Mouse (Mus musculus) forebrain, embryonic 11.5 days (tissue): Measurements from ENCODE around the gene 2900026A02Rik. TPM values are rescaled to one million over a fixed set of nuclear protein-coding genes. Genes with fewer than 3 reads are reported as not detected.

Experiments
- ATAC-seq: fragments of 200-750 bp; cut with Nextera tagmentation; replicated peaks from 2 replicates; pipeline ENCODE4 v1.8.0; 2017; ENCODE audit warnings: moderate TSS enrichment; ENCODE audit not compliant: low FRiP score
- DNase-seq: peaks from one replicate; pipeline ENCODE4 v3.0.0-alpha.2; 2017; ENCODE audit warnings: low spot score
- H3K27ac ChIP-seq: fragments of 300-500 bp; sonication (generic); 2 replicates; pipeline ENCODE4 v1.5.1; 2014; ENCODE audit warnings: low read depth, low read length
- H3K27me3 ChIP-seq: fragments of 300-500 bp; sonication (generic); 2 replicates; pipeline ENCODE4 v1.6.1; 2014; ENCODE audit warnings: mild to moderate bottlenecking, low read length, mixed read lengths; ENCODE audit not compliant: control insufficient read depth, insufficient read depth
- H3K36me3 ChIP-seq: fragments of 300-500 bp; sonication (generic); 2 replicates; pipeline ENCODE4 v1.6.1; 2014; ENCODE audit warnings: mild to moderate bottlenecking, low read length, moderate library complexity, mixed read lengths; ENCODE audit not compliant: control insufficient read depth, insufficient read depth
- H3K4me1 ChIP-seq: fragments of 300-500 bp; sonication (generic); replicated peaks from 2 replicates; pipeline ENCODE4 v1.6.1; 2014; ENCODE audit warnings: low read length, mixed read lengths; ENCODE audit not compliant: control insufficient read depth, insufficient read depth
- H3K4me2 ChIP-seq: fragments of 300-500 bp; sonication (generic); 2 replicates; pipeline ENCODE4 v1.6.1; 2014; ENCODE audit warnings: low read depth, mild to moderate bottlenecking, low read length, moderate library complexity, mixed read lengths; ENCODE audit not compliant: severe bottlenecking
- H3K4me3 ChIP-seq: fragments of 300-500 bp; sonication (generic); 2 replicates; pipeline ENCODE4 v1.5.1; 2014; ENCODE audit warnings: low read depth, low read length
- H3K9ac ChIP-seq: fragments of 300-500 bp; sonication (generic); 2 replicates; pipeline ENCODE4 v1.6.1; 2014; ENCODE audit warnings: low read length
- H3K9me3 ChIP-seq: fragments of 300-500 bp; sonication (generic); 2 replicates; pipeline ENCODE4 v1.6.1; 2016; ENCODE audit warnings: low read length, mixed read lengths; ENCODE audit not compliant: control insufficient read depth
- WGBS: fragments of 180-500 bp; shearing (Covaris S2); extraction: QIAGEN DNeasy Blood & Tissue Kit; methylation state at CpG from one replicate; pipeline ENCODE4 v1.1.7; 2014; 5-methylcytosine and 5-hydroxymethylcytosine counted together
- polyA plus RNA-seq: library from polyadenylated mRNA; unstranded; fragments of >200 nt; fragmentation: Nextera tagmentation; extraction: Ambion mirVana; gene quantifications from 2 replicates; pipeline ENCODE4 v1.2.1, GENCODE M21; 2014

Gene 2900026A02Rik
- polyA plus RNA-seq, 1 experiment from 2014 or later = 3.4 TPM

DNA sequence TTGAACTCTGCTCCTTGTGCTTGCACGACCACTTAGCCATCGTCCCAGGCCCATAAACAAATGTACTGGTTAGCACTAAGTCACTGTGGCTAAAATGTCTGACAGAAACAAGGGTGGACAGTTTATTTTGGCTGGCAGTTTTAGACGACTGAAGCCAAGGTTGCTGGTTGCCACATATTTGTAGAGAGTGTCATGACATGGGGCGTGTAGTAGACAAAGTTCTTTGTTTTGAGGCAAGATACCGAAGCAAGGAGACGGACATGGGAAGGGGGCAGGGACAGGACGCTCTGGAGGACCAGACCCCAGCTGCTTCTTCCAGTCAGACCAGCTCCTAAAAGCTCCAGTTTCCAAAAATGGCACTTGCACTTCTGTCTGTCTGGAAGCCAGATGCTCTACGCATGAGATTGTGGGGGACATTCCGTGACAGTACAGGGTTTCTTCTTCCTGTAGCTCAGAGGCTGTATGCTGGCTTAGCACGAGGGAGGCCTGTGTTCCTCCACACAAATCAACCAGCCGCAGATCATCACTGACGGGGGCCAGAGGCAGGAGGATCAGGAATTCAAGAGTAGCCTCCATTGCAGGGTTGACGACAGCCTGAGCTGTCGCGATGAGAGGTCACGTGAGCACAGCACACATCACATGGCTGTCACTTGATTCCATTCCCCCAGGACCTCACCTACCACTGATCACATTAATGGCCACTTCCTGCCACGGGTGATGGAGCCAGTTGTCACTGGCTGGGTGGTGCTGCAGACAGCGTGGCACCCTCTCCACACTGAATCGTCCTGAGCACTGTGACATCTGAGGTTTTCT, 138.5 kb downstream of the 2900026A02Rik start:
- Histone ChIP-seq H3K9ac (no peak overlapping the region), H3K36me3 (no peaks in the 10 kb centered on the region), H3K27ac (no peak overlapping the region), H3K27me3 (no peaks in the 10 kb centered on the region), H3K4me3 (no peak overlapping the region), H3K4me2 (no peak overlapping the region), H3K9me3 (no peaks in the 10 kb centered on the region), H3K4me1 (0 out of 2 replicates have a peak, but pooled peaks cover 2% of the 10 kb centered on the region)
- DNase-seq (no peak), ATAC-seq (no peak)
- WGBS = 78% methylated on average over 19 of the region's 19 CpGs

DNA sequence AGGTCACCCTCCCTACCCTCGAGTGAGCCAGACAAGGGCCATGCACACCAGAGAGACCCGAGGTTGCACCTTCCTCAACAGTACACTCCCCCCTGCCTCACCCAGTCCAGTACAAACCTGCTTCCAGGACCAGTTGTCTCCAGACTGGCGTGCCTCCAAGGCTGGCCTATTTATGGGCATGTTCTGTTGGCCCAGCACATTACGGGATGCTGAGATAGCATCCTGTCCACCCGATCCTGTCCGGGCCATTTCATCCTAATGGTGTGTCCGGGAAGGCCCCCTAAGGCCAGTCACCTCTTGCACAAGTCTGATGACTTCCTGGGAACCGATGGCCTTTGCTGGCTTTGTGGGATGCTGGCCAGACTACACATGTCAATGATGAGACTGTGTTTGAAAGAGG, 139.6 kb downstream of the 2900026A02Rik start, which contains the start of gene Crybb3:
Gene Crybb3, minus strand, starts transcription at position 146 of the 400 bp plus-strand sequence.
- no peak within 1 kb of the TSS for H3K9ac ChIP-seq
- 0 out of 2 replicates have a peak, but pooled peaks cover 2% of the 10 kb centered on the region for H3K4me1 ChIP-seq
- WGBS = 88% methylated on average over 8 of the region's 8 CpGs
- ATAC-seq = no peak
- DNase-seq = no peak
- H3K27ac ChIP-seq = no peak within 1 kb of the TSS
- no peaks in the 10 kb centered on the region for H3K9me3 ChIP-seq
- no peak within 1 kb of the TSS for H3K4me3 ChIP-seq
- no peaks in the 10 kb centered on the region for H3K36me3 ChIP-seq
- H3K27me3 ChIP-seq = no peaks in the 10 kb centered on the region
- no peak within 1 kb of the TSS for H3K4me2 ChIP-seq

GRCm38 (mm10) chr5:113081020-113081419, 140.0 kb downstream of the 2900026A02Rik start:
- Histone ChIP-seq H3K27me3 (no peaks in the 10 kb centered on the region), H3K4me3 (no peak overlapping the region), H3K27ac (no peak overlapping the region), H3K4me2 (no peak overlapping the region), H3K9me3 (no peaks in the 10 kb centered on the region), H3K9ac (no peak overlapping the region), H3K36me3 (no peaks in the 10 kb centered on the region), H3K4me1 (0 out of 2 replicates have a peak, but pooled peaks cover 2% of the 10 kb centered on the region)
- 92% methylated on average over 9 of the region's 9 CpGs for WGBS
- DNase-seq (no peak), ATAC-seq (no peak)

DNA sequence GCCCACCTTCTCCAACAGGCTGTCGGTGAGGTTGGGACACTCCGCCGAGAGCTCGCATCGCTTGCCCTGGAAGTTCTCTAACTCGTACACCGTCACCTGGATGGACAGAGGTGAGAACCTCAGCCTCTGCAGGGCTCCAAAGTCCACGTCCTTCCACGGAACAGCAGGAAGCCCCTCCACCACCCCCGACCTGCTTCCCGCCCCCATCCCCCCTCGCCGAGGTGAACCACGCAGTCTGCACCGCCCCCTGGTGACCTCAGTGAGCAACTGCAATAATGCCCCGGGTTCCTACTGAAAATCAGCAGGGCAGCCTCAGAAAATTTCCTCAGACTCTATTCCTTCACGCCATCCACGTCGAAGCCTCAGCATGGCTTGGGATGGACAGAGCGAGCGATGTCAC, 141.3 kb downstream of the 2900026A02Rik start:
- H3K4me3 ChIP-seq = 0 out of 2 replicates have a peak overlapping the region, but pooled peaks have one; percentile 1

DNA sequence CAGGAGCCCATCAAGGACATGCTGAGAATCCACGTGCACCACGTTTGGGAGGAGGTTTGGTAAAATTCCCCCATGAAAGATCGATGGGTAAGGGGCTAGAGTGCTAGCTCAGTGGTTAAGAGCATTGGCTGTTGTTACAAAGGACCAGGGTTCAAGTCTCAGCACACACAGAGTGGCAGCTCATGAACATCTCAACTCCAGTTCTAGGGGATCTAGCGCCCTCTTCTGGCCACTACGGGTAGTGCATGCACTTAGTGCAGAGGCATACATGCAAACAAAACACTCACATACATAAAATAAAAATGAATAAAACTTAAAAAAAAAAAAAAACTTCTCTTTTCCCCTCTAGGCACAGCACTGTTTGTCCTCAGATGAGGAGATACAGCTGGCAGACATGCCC, 142.3 kb downstream of the 2900026A02Rik start:
- Histone ChIP-seq H3K9ac (no peak overlapping the region), H3K4me3 (no peak overlapping the region), H3K9me3 (no peaks in the 10 kb centered on the region), H3K27ac (no peak overlapping the region), H3K4me2 (no peak overlapping the region), H3K4me1 (0 out of 2 replicates have a peak, but pooled peaks cover 2% of the 10 kb centered on the region), H3K36me3 (no peaks in the 10 kb centered on the region), H3K27me3 (no peaks in the 10 kb centered on the region)
- DNase-seq = no peak
- WGBS = 67% methylated on average over 5 of the region's 5 CpGs
- no peak for ATAC-seq

More for the DNA sequence above, 141.3 kb downstream of the 2900026A02Rik start:
- ATAC-seq = no peak
- Histone ChIP-seq H3K27me3 (no peaks in the 10 kb centered on the region), H3K27ac (no peak overlapping the region), H3K4me2 (no peak overlapping the region; the same call in 1 of the 2 replicates), H3K4me1 (0 out of 2 replicates have a peak, but pooled peaks cover 2% of the 10 kb centered on the region), H3K36me3 (no peaks in the 10 kb centered on the region), H3K9ac (no peak overlapping the region), H3K9me3 (no peaks in the 10 kb centered on the region)
- peak; percentile 79 for DNase-seq
- 17% methylated on average over 21 of the region's 21 CpGs for WGBS

DNA sequence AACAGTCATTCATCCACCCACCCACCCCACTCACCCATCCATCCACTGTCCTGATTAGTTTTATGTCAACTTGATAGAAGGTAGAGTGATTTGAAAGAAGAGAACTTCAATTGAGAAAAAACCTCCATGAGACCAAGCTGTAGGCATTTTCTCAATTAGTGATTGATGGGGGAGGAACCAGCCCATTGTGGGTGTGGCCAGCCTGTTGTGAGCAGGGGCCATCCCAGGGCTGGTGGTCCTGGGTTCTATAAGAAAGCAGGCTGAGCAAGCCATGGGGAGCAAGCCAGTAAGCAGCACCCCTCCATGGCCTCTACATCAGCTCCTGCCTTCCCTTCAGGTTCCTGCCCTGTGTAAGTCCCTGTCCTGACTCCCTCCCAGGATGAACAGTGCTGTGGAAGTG, 151.0 kb downstream of the 2900026A02Rik start, which contains the start of gene Crybb2:
Gene Crybb2, minus strand, starts transcription at position 101 of the 400 bp plus-strand sequence.
- ATAC-seq = no peak
- no peaks in the 10 kb centered on the region for H3K4me1 ChIP-seq
- no peak within 1 kb of the TSS for H3K27ac ChIP-seq
- no peak within 1 kb of the TSS for H3K4me3 ChIP-seq
- H3K9ac ChIP-seq = no peak within 1 kb of the TSS
- H3K9me3 ChIP-seq = no peaks in the 10 kb centered on the region
- no peaks in the 10 kb centered on the region for H3K36me3 ChIP-seq
- no peaks in the 10 kb centered on the region for H3K27me3 ChIP-seq
- no peak within 1 kb of the TSS for H3K4me2 ChIP-seq
- DNase-seq = no peak

DNA sequence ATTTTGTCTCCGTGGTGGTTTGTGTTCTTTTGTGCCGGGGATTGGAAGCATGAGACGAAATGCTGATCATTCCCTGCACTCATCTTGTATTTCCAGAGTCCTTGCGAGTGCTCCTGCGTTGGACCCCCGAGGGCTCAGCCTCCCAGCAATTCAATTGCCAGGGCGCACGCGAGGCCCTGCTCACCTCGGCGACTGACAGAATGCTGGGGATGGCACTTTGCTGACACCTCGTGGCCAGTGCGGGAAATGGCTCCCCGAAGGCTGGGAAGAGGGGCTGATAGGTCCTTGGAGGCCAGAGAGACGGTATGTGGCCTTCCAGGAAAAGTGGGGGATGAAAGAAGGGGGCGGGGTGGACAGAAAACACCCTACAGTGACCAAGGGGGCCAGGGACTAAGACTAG, 166.7 kb downstream of the 2900026A02Rik start:
- DNase-seq (peak; percentile 91), ATAC-seq (no peak)
- Histone ChIP-seq H3K27me3 (no peaks in the 10 kb centered on the region), H3K4me3 (no peak overlapping the region), H3K9me3 (no peaks in the 10 kb centered on the region), H3K27ac (no peak overlapping the region), H3K36me3 (no peaks in the 10 kb centered on the region), H3K9ac (no peak overlapping the region), H3K4me2 (no peak overlapping the region), H3K4me1 (0 out of 2 replicates have a peak, but pooled peaks cover 2% of the 10 kb centered on the region)
- WGBS = 6% methylated on average over 16 of the region's 16 CpGs

- no peak for ATAC-seq
- Histone ChIP-seq H3K4me3 (no peak overlapping the region), H3K36me3 (no peaks in the 10 kb centered on the region), H3K27me3 (no peaks in the 10 kb centered on the region), H3K27ac (no peak overlapping the region), H3K9me3 (no peaks in the 10 kb centered on the region), H3K4me2 (no peak overlapping the region), H3K4me1 (0 out of 2 replicates have a peak, but pooled peaks cover 2% of the 10 kb centered on the region), H3K9ac (no peak overlapping the region)
- no peak for DNase-seq
- WGBS = 75% methylated on average over 7 of the region's 7 CpGs
Observed at GRCm38 (mm10) chr5:113050581-113051185, 170.4 kb downstream of the 2900026A02Rik start.
